Mouse (Mus musculus) CH12.LX (cell line): ENCODE measurements around the gene Srgap1. TPM values are rescaled to one million over a fixed set of nuclear protein-coding genes. Genes with fewer than 3 reads are reported as not detected.

ENCODE experiments used
- DNase-seq: peaks from one replicate; pipeline ENCODE4 v3.0.0-alpha.2; 2013; ENCODE audit errors: extremely low read depth
- H3K27ac ChIP-seq: 2 replicates; pipeline ENCODE4 v1.5.1; 2012; ENCODE audit warnings: low read depth, mild to moderate bottlenecking, control low read depth, moderate library complexity; ENCODE audit not compliant: insufficient read depth
- H3K27me3 ChIP-seq: replicated peaks from 2 replicates; pipeline ENCODE3; 2012; ENCODE audit warnings: inconsistent platforms
- H3K36me3 ChIP-seq, 2 experiments: replicated peaks in 1 of 2; 2 replicates each; pipeline versions ENCODE3 to v1.6.1; 2012; ENCODE audit warnings: inconsistent platforms in 1 of 2, low read length in 1 of 2, mild to moderate bottlenecking in 1 of 2, mixed read lengths in 1 of 2, moderate library complexity in 1 of 2; ENCODE audit not compliant: control insufficient read depth in 1 of 2, insufficient read depth in 1 of 2
- H3K4me1 ChIP-seq, 2 experiments: 2 replicates each; pipeline ENCODE4 v1.6.1; 2012; ENCODE audit warnings: inconsistent platforms in 1 of 2, moderate library complexity in 1 of 2; ENCODE audit not compliant: insufficient read depth in 2 of 2, control insufficient read depth in 1 of 2
- H3K4me2 ChIP-seq: 2 replicates; pipeline ENCODE4 v1.6.1; 2012; ENCODE audit warnings: low read depth, mild to moderate bottlenecking, control low read depth; ENCODE audit not compliant: poor library complexity, insufficient read depth, severe bottlenecking
- H3K4me3 ChIP-seq, 3 experiments: fragments of 150-350 bp in 1 of 3; sonication (generic) in 1 of 3; replicated peaks in 1 of 3; 2 replicates each; pipeline versions ENCODE3 to v1.5.1; 2011 to 2012; ENCODE audit warnings: low read depth in 2 of 3, low read length in 2 of 3, mild to moderate bottlenecking in 2 of 3, moderate library complexity in 2 of 3, control low read depth in 1 of 3, improper control_type of control experiment in 1 of 3, inconsistent platforms in 1 of 3, mixed read lengths in 1 of 3; ENCODE audit not compliant: poor library complexity in 1 of 3
- H3K79me2 ChIP-seq: replicated peaks from 2 replicates; pipeline ENCODE4 v1.6.1; 2012; ENCODE audit warnings: mild to moderate bottlenecking, moderate library complexity; ENCODE audit not compliant: control insufficient read depth, poor library complexity, insufficient read depth, severe bottlenecking; ENCODE audit errors: extremely low read depth
- H3K9ac ChIP-seq: 2 replicates; pipeline ENCODE4 v1.6.1; 2012; ENCODE audit warnings: low read depth, mild to moderate bottlenecking, control low read depth, moderate library complexity; ENCODE audit not compliant: insufficient read depth
- H3K9me3 ChIP-seq: replicated peaks from 2 replicates; pipeline ENCODE3; 2012; ENCODE audit warnings: low read length, inconsistent platforms, mixed read lengths
- BHLHE40 ChIP-seq: IDR thresholded peaks from 2 replicates; pipeline ENCODE4 v1.6.1; 2011; ENCODE audit warnings: mild to moderate bottlenecking, low read depth, low read length, improper control_type of control experiment
- CHD2 ChIP-seq: IDR thresholded peaks from 2 replicates; pipeline ENCODE4 v1.6.1; 2011; ENCODE audit warnings: low read length, improper control_type of control experiment
- CTCF ChIP-seq, 2 experiments: IDR thresholded peaks in 1 of 2; conservative IDR thresholded peaks in 1 of 2; 2 replicates each; pipeline ENCODE4 v1.5.1; 2011 to 2012; ENCODE audit warnings: low read depth in 2 of 2, low read length in 2 of 2, improper control_type of control experiment in 1 of 2, inconsistent platforms in 1 of 2, mild to moderate bottlenecking in 1 of 2, moderate library complexity in 1 of 2
- EP300 ChIP-seq: IDR thresholded peaks from 2 replicates; pipeline ENCODE4 v1.6.1; 2011; ENCODE audit warnings: low read length, improper control_type of control experiment
- GABPA ChIP-seq: IDR thresholded peaks from 2 replicates; pipeline ENCODE4 v1.6.1; 2012; ENCODE audit warnings: low read depth, low read length, improper control_type of control experiment, inconsistent platforms; ENCODE audit not compliant: insufficient replicate concordance
- HCFC1 ChIP-seq: IDR thresholded peaks from 2 replicates; pipeline ENCODE4 v1.6.1; 2012; ENCODE audit warnings: low read depth, mild to moderate bottlenecking, inconsistent platforms, low read length, improper control_type of control experiment
- IRF4 ChIP-seq: IDR thresholded peaks from 2 replicates; pipeline ENCODE4 v1.6.1; 2014; ENCODE audit warnings: low read depth, mild to moderate bottlenecking, inconsistent platforms, low read length, improper control_type of control experiment
- JUN ChIP-seq: IDR thresholded peaks from 2 replicates; pipeline ENCODE4 v1.6.1; 2011; ENCODE audit warnings: low read depth, mild to moderate bottlenecking, low read length, improper control_type of control experiment, moderate library complexity; ENCODE audit not compliant: insufficient read depth
- MAX ChIP-seq: IDR thresholded peaks from 2 replicates; pipeline ENCODE4 v1.6.1; 2011; ENCODE audit warnings: low read length, improper control_type of control experiment
- MEF2A ChIP-seq: IDR thresholded peaks from 2 replicates; pipeline ENCODE4 v1.6.1; 2014; ENCODE audit warnings: low read depth, mild to moderate bottlenecking, inconsistent platforms, low read length, improper control_type of control experiment, borderline replicate concordance
- MYC ChIP-seq: IDR thresholded peaks from 2 replicates; pipeline ENCODE4 v1.6.1; 2011; ENCODE audit warnings: low read depth, mild to moderate bottlenecking, improper control_type of control experiment, low read length
- NELFE ChIP-seq: IDR thresholded peaks from 2 replicates; pipeline ENCODE4 v1.6.1; 2011; ENCODE audit warnings: low read depth, low read length, improper control_type of control experiment
- PAX5 ChIP-seq: IDR thresholded peaks from 2 replicates; pipeline ENCODE4 v1.6.1; 2012; ENCODE audit warnings: low read length, inconsistent platforms, mixed read lengths
- POLR2A ChIP-seq: IDR thresholded peaks from 2 replicates; pipeline ENCODE4 v1.6.1; 2011; ENCODE audit warnings: low read depth, mild to moderate bottlenecking, improper control_type of control experiment, low read length
- POLR2AphosphoS2 ChIP-seq: IDR thresholded peaks from 2 replicates; pipeline ENCODE4 v1.6.1; 2011; ENCODE audit warnings: low read depth, low read length, improper control_type of control experiment
- RCOR1 ChIP-seq: conservative IDR thresholded peaks from 2 replicates; pipeline ENCODE4 v1.6.1; 2012; ENCODE audit warnings: low read depth, mild to moderate bottlenecking, inconsistent platforms, low read length, improper control_type of control experiment
- TBP ChIP-seq: conservative IDR thresholded peaks from 2 replicates; pipeline ENCODE4 v1.6.1; 2011; ENCODE audit warnings: low read depth, low read length, improper control_type of control experiment
- TCF12 ChIP-seq: IDR thresholded peaks from 2 replicates; pipeline ENCODE4 v1.6.1; 2014; ENCODE audit warnings: low read depth, mild to moderate bottlenecking, inconsistent platforms, low read length, improper control_type of control experiment
- ZKSCAN1 ChIP-seq: IDR thresholded peaks from 2 replicates; pipeline ENCODE4 v1.6.1; 2012; ENCODE audit warnings: low read depth, inconsistent platforms, low read length, improper control_type of control experiment, borderline replicate concordance
- dilution Hi-C: fragments of 300-500 bp; cut with MboI; formaldehyde crosslinking; loops from 2 replicates; pipeline ENCODE4 v1.14.3; 2020; ENCODE audit warnings: low sequenced_read_pairs; ENCODE audit not compliant: extremely low pct_unique_long_range_greater_than_20kb, extremely low pct_ligation_motif_present
- in situ Hi-C: fragments of 300-500 bp; cut with MboI; formaldehyde crosslinking; loops from 3 replicates; pipeline ENCODE4 v1.14.3; 2019; ENCODE audit warnings: low sequenced_read_pairs, low pct_ligation_motif_present, low pct_unique_long_range_greater_than_20kb, mixed read lengths
- polyA plus RNA-seq: library from polyadenylated mRNA; unstranded; fragments of >175 nt; gene quantifications from 2 replicates; pipeline ENCODE4 v1.2.1, GENCODE M21; 2012; ENCODE audit warnings: low read depth; ENCODE audit not compliant: insufficient read length
- total RNA-seq, 2 experiments: library from RNA; depleted of rRNA; stranded (reverse); fragments of 300-350 nt in 1 of 2; fragments of >200 nt in 1 of 2; gene quantifications; 2 replicates each; pipeline ENCODE4 v1.2.3; 2012 to 2014

Gene Srgap1
- total and polyA plus RNA-seq, 3 experiments: not detected

- Histone ChIP-seq H3K27ac (no peak overlapping the region), H3K4me2 (no peak overlapping the region), H3K9ac (no peak overlapping the region), H3K36me3 (no peaks in the 10 kb centered on the region), H3K79me2 (no peaks in the 10 kb centered on the region), H3K27me3 (no peaks in the 10 kb centered on the region), H3K9me3 (no peaks in the 10 kb centered on the region), H3K4me1 (no peaks in the 10 kb centered on the region), H3K4me3 (no peak overlapping the region)
- in situ Hi-C loops (no loop called here), dilution Hi-C loops (no loop called here)
- DNase-seq: no peak
- no peak for TF ChIP-seq EP300
- no peak for TF ChIP-seq NELFE
- no peak for TF ChIP-seq RCOR1
- no peak for TF ChIP-seq GABPA
Measured at GRCm38 (mm10) chr10:121964114-121964513, 83.0 kb downstream of the Srgap1 start.

GRCm38 (mm10) chr10:121962053-121962452 is 85.1 kb downstream of the Srgap1 start:
- Histone ChIP-seq H3K79me2 (no peaks in the 10 kb centered on the region), H3K27me3 (no peaks in the 10 kb centered on the region), H3K9me3 (no peaks in the 10 kb centered on the region), H3K9ac (no peak overlapping the region), H3K4me2 (no peak overlapping the region), H3K27ac (no peak overlapping the region), H3K36me3 (no peaks in the 10 kb centered on the region), H3K4me1 (no peaks in the 10 kb centered on the region), H3K4me3 (no peak overlapping the region)
- TF ChIP-seq EP300 (no peak), IRF4 (no peak), POLR2A (no peak), POLR2AphosphoS2 (no peak), CHD2 (no peak), CTCF (conservative IDR thresholded peaks at IDR 0.05 in 1 of 2, IDR thresholded peaks at IDR 0.05 in 1 of 2; ENCODE audit: low read depth in 2 of 2, low read length in 2 of 2) (no peak), TBP (no peak), ZKSCAN1 (no peak), PAX5 (no peak), BHLHE40 (no peak), MYC (no peak), MEF2A (no peak), HCFC1 (no peak), JUN (no peak), MAX (no peak), TCF12 (no peak)
- in situ Hi-C loops: no loop called here
- dilution Hi-C loops: no loop called here
- no peak for DNase-seq
